Mouse (Mus musculus) small intestine, adult 2 months (tissue): ENCODE results near the gene Ffar1.

ENCODE experiments used
- CTCF ChIP-seq: fragments of 200-500 bp; IDR thresholded peaks from 2 replicates; pipeline ENCODE4 v1.5.1; 2012; ENCODE audit warnings: low read depth, mild to moderate bottlenecking, control low read depth, inconsistent platforms, low read length, moderate library complexity, mixed read lengths; ENCODE audit not compliant: insufficient replicate concordance, insufficient read length; ENCODE audit errors: extremely low read depth
- POLR2A ChIP-seq: fragments of 200-500 bp; IDR thresholded peaks from 2 replicates; pipeline ENCODE4 v1.6.1; 2012; ENCODE audit warnings: low read depth, mild to moderate bottlenecking, control low read depth, inconsistent platforms, low read length, moderate library complexity

DNA sequence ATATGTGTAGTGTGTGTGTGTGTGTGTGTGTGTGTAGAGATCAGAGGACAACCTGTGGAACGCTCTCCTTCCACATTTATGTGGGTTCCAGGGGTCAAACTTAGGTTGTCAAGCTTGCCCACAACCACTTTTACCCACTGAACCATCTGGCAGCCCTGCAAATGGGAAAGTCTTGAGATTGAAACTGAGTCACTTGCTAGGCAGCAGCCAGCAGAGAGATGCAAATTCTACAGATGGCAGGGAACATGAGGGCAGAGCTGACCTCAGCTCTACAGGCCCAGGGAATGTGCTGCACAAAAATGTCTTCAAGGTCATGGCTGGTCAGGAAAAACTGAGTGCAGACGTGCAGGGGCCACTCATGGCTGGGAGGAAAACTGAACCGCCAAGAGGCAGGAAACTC is 20.0 kb upstream of the Ffar1 start:
- TF ChIP-seq CTCF (no peak), POLR2A (no peak)
